Mouse (Mus musculus): ENCODE measurements at regions not wholly inside any gene's neighbourhood (a gene's known extent, or its start where the extent isn't known, plus 50 kb on each side); places are given as distances from the start of the nearest gene placed in this dataset.
A peak's percentile ranks its signal among the peaks of the same experiment; 100 is the strongest.

DNA sequence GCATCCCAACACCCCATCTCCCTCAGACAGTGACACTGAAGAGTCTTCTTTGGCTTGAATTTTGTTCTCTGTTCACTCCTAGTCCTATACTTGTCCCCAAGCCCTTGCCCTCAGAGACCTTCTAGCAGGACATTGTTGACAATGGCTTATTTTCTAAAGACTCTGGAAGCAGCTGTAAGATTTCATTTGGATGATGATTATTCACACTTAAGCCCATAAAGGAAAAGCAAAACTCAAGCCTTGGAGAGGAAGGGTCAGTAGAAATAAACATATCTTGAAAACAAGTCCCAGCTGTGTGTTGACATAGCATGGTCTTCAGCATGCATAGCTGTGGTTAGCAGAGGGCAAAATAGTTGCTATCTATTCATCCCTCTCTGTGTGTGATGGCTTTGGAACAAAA lies 59.9 kb upstream of the Cdh11 start:
- no peak for DNase-seq (ENCODE audit: low spot score)
- Histone ChIP-seq H3K27me3 (ENCODE audit: insufficient read depth, low read length) (no peaks in the 10 kb centered on the region), H3K4me2 (ENCODE audit: low read depth, low read length) (no peak overlapping the region), H3K4me3 (ENCODE audit: low read length) (no peak overlapping the region), H3K9me3 (ENCODE audit: low read length) (no peaks in the 10 kb centered on the region), H3K9ac (replicated peaks; ENCODE audit: low read length) (no peak overlapping the region), H3K36me3 (ENCODE audit: insufficient read depth, low read length) (no peaks in the 10 kb centered on the region), H3K4me1 (ENCODE audit: insufficient read depth, low read length) (no peaks in the 10 kb centered on the region), H3K27ac (no peak overlapping the region)
- TF ChIP-seq CTCF (IDR thresholded peaks at IDR 0.05; ENCODE audit: low read depth): no peak
- no peak for ATAC-seq

DNA sequence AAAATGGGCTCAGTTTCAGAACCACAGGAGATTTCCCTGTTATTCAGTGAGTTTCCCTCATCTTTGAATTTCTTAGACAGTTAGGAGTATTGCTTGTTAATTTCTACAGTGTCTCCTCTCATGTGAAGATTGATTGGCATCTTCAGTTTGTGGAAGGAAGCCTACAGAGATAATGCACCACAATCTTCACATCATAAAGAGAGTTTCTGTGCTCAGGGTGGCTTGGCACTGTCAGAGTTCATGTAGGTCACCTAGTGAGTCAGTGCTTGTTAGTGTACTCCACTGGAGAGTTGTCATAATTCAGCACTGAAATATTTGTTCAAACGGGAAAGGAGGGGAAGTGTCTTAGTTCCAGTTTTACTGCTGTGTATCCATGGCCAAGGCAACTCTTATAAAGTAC lies 74.6 kb upstream of the Cdh11 start:
- Histone ChIP-seq H3K4me1 (ENCODE audit: insufficient read depth, low read length) (no peaks in the 10 kb centered on the region), H3K4me2 (ENCODE audit: low read depth, low read length) (no peak overlapping the region), H3K9ac (replicated peaks; ENCODE audit: low read length) (no peak overlapping the region), H3K27ac (no peak overlapping the region), H3K4me3 (ENCODE audit: low read length) (no peak overlapping the region), H3K9me3 (ENCODE audit: low read length) (no peaks in the 10 kb centered on the region), H3K27me3 (ENCODE audit: insufficient read depth, low read length) (no peaks in the 10 kb centered on the region), H3K36me3 (ENCODE audit: insufficient read depth, low read length) (no peaks in the 10 kb centered on the region)
- WGBS: 79% methylated on average over 1 of the region's 1 CpGs
- ATAC-seq (no peak), DNase-seq (ENCODE audit: low spot score) (no peak)
- no peak for TF ChIP-seq CTCF (IDR thresholded peaks at IDR 0.05; ENCODE audit: low read depth)

DNA sequence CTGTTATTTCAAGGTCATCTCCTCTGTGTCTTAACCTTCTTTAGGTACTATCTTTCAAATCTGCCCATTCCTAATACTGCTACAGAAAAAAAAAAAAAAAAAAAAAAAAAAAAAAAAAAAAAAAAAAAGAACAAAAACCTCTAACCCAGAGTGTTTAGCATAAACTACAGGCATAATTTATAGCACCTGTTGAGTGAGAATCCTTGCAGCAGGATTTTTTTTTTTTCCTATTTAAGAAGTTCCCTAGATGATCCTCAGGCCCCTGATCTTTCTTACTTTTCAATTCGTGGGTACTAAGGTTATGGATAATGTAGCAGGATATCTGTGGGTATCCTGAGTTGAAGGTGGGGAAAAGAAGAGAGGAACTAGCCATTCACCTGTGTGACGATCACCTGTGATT lies 114.1 kb upstream of the Cdh11 start:
- Histone ChIP-seq H3K9me3 (ENCODE audit: low read length) (no peaks in the 10 kb centered on the region), H3K4me2 (ENCODE audit: low read depth, low read length) (no peak overlapping the region), H3K36me3 (ENCODE audit: insufficient read depth, low read length) (no peaks in the 10 kb centered on the region), H3K27ac (no peak overlapping the region), H3K9ac (replicated peaks; ENCODE audit: low read length) (no peak overlapping the region), H3K27me3 (ENCODE audit: insufficient read depth, low read length) (no peaks in the 10 kb centered on the region), H3K4me3 (ENCODE audit: low read length) (no peak overlapping the region), H3K4me1 (ENCODE audit: insufficient read depth, low read length) (no peaks in the 10 kb centered on the region)
- 91% methylated on average over 2 of the region's 2 CpGs for WGBS
- ATAC-seq (no peak), DNase-seq (ENCODE audit: low spot score) (no peak)
- no peak for TF ChIP-seq CTCF (IDR thresholded peaks at IDR 0.05; ENCODE audit: low read depth)

- Histone ChIP-seq H3K9ac (replicated peaks; ENCODE audit: low read length) (no peak overlapping the region), H3K4me1 (ENCODE audit: insufficient read depth, low read length) (no peaks in the 10 kb centered on the region), H3K27ac (no peak overlapping the region), H3K4me3 (ENCODE audit: low read length) (no peak overlapping the region), H3K9me3 (ENCODE audit: low read length) (no peaks in the 10 kb centered on the region), H3K27me3 (ENCODE audit: insufficient read depth, low read length) (no peaks in the 10 kb centered on the region), H3K4me2 (ENCODE audit: low read depth, low read length) (no peak overlapping the region), H3K36me3 (ENCODE audit: insufficient read depth, low read length) (no peaks in the 10 kb centered on the region)
- DNase-seq (ENCODE audit: low spot score) (peak; percentile 1), ATAC-seq (no peak)
- 52% methylated on average over 5 of the region's 5 CpGs for WGBS
- no peak for TF ChIP-seq CTCF (IDR thresholded peaks at IDR 0.05; ENCODE audit: low read depth)
These were observed 115.2 kb upstream of the Cdh11 start for GRCm38 (mm10) chr8:102900662-102901061.

- no peak for TF ChIP-seq CTCF (IDR thresholded peaks at IDR 0.05; ENCODE audit: low read depth)
- Histone ChIP-seq H3K36me3 (ENCODE audit: insufficient read depth, low read length) (no peaks in the 10 kb centered on the region), H3K4me2 (ENCODE audit: low read depth, low read length) (no peak overlapping the region), H3K27ac (no peak overlapping the region), H3K4me1 (ENCODE audit: insufficient read depth, low read length) (no peaks in the 10 kb centered on the region), H3K9me3 (ENCODE audit: low read length) (no peaks in the 10 kb centered on the region), H3K9ac (replicated peaks; ENCODE audit: low read length) (no peak overlapping the region), H3K27me3 (ENCODE audit: insufficient read depth, low read length) (no peaks in the 10 kb centered on the region), H3K4me3 (ENCODE audit: low read length) (no peak overlapping the region)
- 65% methylated on average over 2 of the region's 2 CpGs for WGBS
- no peak for ATAC-seq
- DNase-seq (ENCODE audit: low spot score): no peak
These were observed 122.0 kb upstream of the Cdh11 start for GRCm38 (mm10) chr8:102907444-102907843.

- no peak for DNase-seq (ENCODE audit: low spot score)
These were observed 145.9 kb upstream of the Cdh11 start for GRCm38 (mm10) chr8:102931342-102931835.

GRCm38 (mm10) chr8:102938771-102939170 lies 153.3 kb upstream of the Cdh11 start:
- 77% methylated on average over 2 of the region's 2 CpGs for WGBS

More at GRCm38 (mm10) chr8:102931342-102931835, 145.9 kb upstream of the Cdh11 start:
- no peaks in the 10 kb centered on the region for H3K4me1 ChIP-seq (ENCODE audit: insufficient read depth, low read length)
- no peaks in the 10 kb centered on the region for H3K27me3 ChIP-seq (ENCODE audit: insufficient read depth, low read length)
- 19% methylated on average over 3 of the region's 3 CpGs for WGBS
- no peak overlapping the region for H3K9ac ChIP-seq (replicated peaks; ENCODE audit: low read length)
- no peaks in the 10 kb centered on the region for H3K9me3 ChIP-seq (ENCODE audit: low read length)
- no peak overlapping the region for H3K4me3 ChIP-seq (ENCODE audit: low read length)
- H3K4me2 ChIP-seq (ENCODE audit: low read depth, low read length): no peak overlapping the region
- H3K27ac ChIP-seq: no peak overlapping the region
- no peaks in the 10 kb centered on the region for H3K36me3 ChIP-seq (ENCODE audit: insufficient read depth, low read length)
- no peak for TF ChIP-seq CTCF (IDR thresholded peaks at IDR 0.05; ENCODE audit: low read depth)
- ATAC-seq: no peak

More at GRCm38 (mm10) chr8:102938771-102939170, 153.3 kb upstream of the Cdh11 start:
- no peak overlapping the region for H3K27ac ChIP-seq
- no peaks in the 10 kb centered on the region for H3K27me3 ChIP-seq (ENCODE audit: insufficient read depth, low read length)
- H3K9ac ChIP-seq (replicated peaks; ENCODE audit: low read length): no peak overlapping the region
- H3K4me3 ChIP-seq (ENCODE audit: low read length): no peak overlapping the region
- TF ChIP-seq CTCF (IDR thresholded peaks at IDR 0.05; ENCODE audit: low read depth): no peak
- no peak for DNase-seq (ENCODE audit: low spot score)
- no peak overlapping the region for H3K4me2 ChIP-seq (ENCODE audit: low read depth, low read length)
- ATAC-seq: no peak
- H3K36me3 ChIP-seq (ENCODE audit: insufficient read depth, low read length): no peaks in the 10 kb centered on the region
- H3K9me3 ChIP-seq (ENCODE audit: low read length): no peaks in the 10 kb centered on the region
- H3K4me1 ChIP-seq (ENCODE audit: insufficient read depth, low read length): no peaks in the 10 kb centered on the region

Measured in hindbrain, postnatal 0 days (tissue).